Mouse (Mus musculus) kidney, postnatal 36 days (tissue): Measurements from ENCODE around the gene Arhgef10l.
A peak's percentile ranks its signal among the peaks of the same experiment; 100 is the strongest.

ENCODE experiments used
- DNase-seq, 2 experiments: peaks; one replicate each; pipeline ENCODE4 v3.0.0; 2021 to 2022; ENCODE audit warnings: mixed read lengths in 2 of 2

Arhgef10l gene

DNA sequence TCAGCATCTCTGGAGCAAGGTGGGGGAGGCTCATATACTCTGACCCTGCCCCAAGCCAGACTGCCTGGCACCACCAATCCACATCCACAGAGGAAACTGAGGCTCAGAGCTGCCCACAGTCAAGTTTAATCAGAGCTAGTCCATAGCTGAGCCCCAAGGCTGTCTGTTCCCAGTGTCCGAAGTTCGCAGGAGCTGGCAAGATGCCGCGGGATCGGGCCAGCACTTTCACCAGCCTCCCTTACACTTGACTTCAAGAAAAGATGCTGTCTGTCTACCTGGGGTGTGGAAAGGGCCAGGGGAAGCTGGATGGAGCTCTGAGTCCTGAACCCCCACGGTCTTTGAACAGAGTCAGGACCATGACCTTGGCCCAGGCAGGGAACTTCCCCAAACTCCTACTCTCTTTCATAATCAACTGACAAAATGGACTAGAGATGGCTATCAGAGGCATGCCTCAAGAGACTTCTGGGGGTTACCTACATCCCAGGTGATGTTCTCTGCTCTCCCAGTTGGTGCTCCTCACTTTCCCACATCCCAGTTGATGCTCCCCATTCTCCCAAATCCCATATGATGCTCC lies 34.4 kb downstream of the Arhgef10l start:
- DNase-seq, result peak; percentile 72 to 85

DNA sequence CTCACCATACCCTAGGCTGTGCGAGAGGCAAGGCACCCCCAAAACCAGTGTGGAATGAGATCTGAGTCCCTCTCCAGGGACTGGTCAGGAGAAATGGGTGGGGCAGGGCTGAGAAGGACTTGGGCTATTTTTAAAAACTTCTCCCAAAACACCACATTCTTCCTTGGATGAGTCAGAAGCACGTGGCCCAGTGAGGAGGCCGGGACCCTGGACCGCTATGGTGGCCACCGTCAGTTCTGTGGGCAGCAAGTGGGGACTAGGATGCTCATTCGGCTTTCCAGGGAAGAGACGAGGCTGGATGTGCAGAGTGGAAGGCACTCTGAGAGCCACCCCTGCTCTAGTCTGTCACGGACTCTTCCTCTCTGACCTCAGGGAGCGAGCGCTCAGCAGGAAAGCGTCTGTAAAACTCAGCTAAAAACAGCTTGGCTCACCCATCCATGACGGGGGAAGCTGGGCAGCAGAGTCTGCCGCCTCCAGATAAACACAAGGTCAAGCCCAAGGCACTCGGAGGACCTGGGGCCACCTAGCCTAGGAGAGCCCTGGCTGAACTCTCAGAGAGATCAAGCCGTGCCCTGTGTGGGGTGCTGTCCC lies 35.1 kb downstream of the Arhgef10l start:
- DNase-seq, result peak; percentile 83 to 84

DNA sequence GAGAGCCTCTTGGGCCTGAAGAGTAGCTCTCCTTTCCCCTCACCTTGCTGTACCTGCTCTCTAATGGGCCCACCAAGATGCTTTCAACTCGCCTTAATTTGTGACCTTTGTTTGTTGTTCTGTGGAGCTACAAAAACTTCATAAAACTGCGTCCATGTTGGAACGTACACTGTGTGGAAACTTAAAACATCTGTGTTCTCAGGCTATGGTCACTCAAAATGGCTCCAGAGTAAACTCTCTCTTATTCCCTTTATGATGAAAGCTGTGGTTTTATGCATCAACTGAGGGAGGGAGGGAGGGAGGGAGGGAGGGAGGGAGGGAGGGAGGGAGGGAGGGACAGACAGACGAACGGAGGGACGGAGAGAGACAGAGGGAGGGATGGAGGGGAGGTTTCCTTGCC lies 35.7 kb downstream of the Arhgef10l start:
- DNase-seq, result no peak

GRCm38 (mm10) chr4:140628971-140629370 lies 36.8 kb downstream of the Arhgef10l start:
- DNase-seq, result no peak

GRCm38 (mm10) chr4:140628412-140628943 lies 37.3 kb downstream of the Arhgef10l start:
- no peak for DNase-seq

DNA sequence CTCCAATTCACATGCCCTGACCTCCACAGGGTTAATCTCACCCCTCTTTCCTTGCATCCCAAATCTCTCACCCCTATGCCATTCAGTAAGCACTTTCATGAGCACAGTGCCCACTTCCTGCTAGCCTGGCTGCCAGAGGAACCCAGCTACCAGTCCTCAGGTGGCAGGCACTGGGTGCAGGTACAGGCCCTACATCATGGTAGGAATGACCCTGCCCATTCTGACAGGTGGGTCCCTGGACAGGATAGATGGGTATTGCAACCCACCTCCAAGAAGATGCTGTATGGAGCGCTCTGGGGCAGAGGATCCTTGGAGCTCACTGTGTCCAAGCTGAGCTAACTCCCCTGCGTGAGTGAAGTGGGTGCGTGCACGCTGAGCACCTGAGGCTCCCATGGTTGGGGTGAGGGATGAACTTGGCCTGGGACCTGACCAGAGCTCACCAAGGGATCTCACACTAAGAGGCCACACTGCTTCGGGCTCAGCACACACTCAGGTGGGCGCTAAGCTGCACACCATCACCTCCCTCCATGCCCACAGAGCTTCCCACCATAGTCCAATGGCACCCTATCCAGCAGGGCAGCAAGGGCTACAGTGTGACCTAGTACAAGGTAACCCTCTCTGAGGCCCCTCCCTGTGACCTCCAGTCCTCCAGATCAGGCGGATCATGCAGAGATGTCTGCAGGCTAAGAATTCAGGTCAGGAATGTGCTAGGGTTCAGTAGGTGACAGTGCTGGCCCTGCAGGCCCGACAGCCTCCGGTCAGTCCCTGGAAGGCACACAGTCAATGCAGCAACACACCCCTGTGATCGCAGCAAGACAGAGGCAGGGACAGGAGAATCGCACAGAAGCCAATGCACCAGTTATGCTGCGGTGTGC lies 39.9 kb downstream of the Arhgef10l start:
- DNase-seq, result peak; percentile 55 to 63

GRCm38 (mm10) chr4:140624468-140625176 lies 41.2 kb downstream of the Arhgef10l start:
- peak; percentile 67 to 70 for DNase-seq

DNA sequence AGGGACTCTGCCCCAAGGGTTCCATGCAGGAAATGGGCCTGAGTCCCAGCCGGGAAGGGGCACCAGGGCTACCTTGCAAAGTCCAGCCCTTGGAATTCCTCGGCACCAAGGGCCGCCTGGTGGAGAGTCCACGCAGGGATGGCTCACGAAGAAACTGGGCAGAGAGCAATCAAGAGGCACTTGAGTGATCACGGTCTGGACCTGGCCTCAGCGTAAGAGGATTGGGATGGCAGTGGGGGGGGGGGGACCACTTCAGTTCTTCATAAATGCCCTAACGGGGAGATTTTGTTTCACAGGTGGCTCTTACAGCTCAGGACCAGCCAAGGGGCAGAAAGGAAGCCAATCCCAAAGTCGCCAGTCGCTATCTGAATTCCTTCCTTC lies 41.7 kb downstream of the Arhgef10l start:
- peak; percentile 80 to 84 for DNase-seq

DNA sequence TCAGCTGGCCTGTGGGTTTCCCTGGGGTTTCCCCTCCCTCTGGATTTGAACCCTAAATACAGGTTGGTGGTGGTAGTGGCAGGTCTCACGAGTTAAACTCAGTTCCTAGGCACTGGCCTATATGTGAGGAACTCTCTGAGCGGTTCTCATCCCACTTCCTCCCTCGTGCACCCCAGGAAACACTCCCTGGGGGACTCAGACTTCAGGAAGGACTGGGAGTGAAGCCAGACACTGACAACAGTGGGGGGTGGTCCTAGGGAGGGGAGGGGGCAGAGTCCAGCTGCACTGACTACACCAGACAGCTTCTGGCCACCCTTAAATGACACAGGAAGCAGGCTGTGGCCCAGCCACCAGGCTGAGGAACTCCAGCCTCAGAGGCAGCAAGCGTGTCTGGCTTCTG lies 43.0 kb downstream of the Arhgef10l start:
- peak; percentile 51 to 61 for DNase-seq

DNA sequence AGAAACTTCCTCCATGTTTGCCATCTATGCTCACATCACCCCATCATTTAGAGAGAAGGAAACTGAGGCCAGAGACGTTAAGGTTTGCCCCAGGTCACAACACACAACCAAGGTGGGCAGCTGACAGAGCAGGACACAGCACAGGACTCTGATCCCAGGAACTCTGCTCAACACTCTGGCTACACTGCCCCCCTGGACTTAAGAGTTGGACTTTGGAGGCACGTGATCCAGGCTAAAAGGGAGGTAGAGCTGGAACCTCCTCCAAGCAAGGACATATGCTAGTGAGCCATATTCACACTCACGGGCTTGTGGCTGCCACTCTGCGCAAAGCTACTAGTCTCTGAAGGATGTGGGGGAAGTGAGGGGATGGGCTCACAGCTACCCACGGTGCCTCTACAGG lies 45.3 kb downstream of the Arhgef10l start:
- peak; percentile 79 to 84 for DNase-seq

- DNase-seq, result peak; percentile 83 to 85
These were observed 48.1 kb downstream of the Arhgef10l start for GRCm38 (mm10) chr4:140617391-140618385.

DNA sequence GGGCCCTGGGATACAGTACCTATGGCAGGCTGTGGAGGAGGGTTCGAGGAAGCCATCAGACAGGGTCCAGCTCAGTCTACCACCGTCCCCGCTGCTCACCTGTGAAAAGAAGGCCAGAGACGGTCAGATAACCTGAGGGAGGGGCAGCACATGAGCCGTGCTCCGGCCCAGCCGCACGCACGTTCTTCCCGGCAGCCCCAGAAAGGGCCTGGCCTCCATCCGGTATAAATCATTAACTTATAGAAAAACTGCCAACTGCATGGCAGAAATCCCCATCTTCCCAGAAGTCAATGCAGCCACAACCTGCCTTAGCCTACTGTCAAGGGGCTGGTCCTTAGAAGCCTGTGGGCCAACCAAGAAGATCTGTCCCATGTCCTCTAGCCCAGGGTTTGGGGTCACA lies 48.9 kb downstream of the Arhgef10l start:
- DNase-seq, result peak; percentile 63 to 68

DNA sequence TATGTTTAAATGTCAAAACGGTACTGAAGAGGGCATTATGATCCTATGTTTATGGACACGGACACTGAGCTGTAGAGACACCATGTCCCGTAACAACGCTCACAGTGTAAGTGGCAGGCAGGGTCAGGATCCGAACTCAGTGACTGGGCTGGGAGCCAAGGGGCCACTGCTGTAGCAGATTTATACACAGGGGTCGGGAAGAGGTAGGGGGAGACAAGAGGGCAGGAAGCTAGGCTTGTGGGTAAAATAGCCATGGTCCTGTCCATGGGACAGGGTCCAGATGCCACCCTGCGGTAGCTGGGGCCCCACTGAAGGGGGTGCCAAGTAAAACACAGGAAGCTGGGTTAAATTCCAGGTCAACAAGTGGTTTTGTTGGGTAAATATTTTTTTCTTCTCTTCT lies 49.6 kb downstream of the Arhgef10l start:
- peak; percentile 67 to 70 for DNase-seq

- no peak for DNase-seq
These were observed 50.0 kb downstream of the Arhgef10l start for GRCm38 (mm10) chr4:140615771-140616170.

DNA sequence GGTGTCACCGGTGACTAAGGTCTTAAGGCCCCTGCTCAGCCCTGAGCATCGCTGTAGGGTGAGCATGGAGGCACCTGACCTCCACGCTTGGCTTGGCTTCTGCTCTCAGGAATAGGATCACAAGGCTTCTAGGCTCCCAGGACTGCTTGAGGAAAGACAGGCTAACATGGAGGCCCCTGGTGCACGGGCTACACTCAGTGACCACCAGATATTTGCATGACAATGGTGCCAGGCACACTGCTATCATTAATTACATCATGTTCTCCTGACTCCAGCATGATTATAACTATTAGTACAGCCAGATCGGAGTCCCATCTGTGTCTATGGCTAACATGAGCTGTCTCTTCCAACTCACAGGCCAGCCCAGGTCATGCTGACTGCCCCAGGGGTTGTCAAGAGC lies 51.3 kb downstream of the Arhgef10l start:
- no peak for DNase-seq

DNA sequence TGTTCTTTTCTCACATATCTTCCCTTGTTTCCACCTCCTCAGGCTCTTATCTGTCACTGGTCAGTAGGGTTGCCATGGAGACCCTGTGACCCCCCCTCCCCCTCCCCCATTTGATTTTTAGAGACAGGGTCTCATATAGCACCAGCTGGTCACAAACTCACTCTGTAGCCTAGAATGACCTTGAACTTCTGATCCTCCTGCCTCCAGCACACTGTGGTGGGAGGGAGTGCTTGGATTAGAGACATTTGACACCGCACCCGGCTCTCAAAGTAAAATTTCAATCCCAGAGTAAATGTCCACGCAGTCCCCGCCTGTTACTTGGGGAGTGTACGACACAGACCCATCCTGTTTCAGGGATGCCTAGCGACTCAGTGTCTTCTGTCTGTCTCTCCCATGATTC lies 51.7 kb downstream of the Arhgef10l start:
- DNase-seq, result no peak

DNA sequence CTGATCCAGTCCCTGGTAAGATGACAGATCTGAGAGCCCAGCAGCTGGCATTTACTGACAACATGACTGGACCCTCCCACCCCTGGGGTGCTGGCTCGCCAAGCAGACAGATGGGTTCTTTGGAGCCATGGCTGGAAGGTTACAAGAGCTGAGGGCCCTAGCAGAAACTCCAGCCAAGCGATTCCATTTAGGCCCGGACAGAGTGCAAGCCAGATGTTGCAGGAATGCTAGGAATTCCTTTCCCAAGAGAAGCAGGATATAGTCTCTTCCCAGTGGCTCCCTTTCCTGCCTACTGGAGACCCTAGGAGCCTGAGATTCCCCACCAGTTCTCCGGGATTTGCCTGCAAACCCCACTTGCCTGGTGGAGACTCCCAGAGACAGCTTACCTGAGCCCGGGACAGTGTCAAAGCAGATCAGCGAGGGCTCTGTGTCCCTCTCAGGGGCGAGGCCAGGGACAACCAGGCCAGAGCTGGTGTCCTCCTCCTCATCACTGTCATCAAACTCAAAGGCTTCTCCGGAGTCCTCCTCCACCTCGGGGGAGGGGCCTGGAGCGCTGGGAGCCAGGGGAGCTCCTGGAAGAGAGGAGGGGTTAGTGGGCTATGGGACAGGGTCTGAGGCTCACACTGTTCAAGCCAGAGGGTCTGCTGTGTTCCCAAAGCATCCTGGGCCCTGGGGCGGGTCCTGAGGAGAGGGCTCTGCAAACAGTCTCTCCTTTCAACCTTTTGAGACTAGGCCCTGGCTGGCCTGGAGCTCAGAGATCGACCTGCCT lies 54.8 kb downstream of the Arhgef10l start:
- no peak for DNase-seq

- no peak for DNase-seq
These were observed 57.5 kb downstream of the Arhgef10l start for GRCm38 (mm10) chr4:140608228-140608720.

- no peak for DNase-seq
These were observed 59.0 kb downstream of the Arhgef10l start for GRCm38 (mm10) chr4:140606779-140607178.

DNA sequence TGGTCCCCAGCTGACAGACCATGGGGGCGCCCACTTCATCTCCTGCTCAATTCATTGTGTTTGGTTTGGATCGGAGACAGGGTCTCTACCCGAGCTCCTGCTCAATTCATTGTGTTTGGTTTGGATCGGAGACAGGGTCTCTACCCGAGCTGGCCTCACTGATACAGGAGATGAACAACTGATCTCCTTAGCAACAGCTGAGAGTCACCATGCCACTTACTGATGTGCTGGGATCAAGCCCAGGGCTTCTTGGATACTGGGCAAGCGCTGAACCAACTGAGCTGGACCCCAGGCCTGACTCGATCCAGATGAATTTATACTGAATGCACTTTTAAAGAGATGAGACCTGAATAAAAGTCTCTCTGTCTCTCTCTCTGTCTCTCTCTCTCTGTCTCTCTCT lies 59.6 kb downstream of the Arhgef10l start:
- no peak for DNase-seq

DNA sequence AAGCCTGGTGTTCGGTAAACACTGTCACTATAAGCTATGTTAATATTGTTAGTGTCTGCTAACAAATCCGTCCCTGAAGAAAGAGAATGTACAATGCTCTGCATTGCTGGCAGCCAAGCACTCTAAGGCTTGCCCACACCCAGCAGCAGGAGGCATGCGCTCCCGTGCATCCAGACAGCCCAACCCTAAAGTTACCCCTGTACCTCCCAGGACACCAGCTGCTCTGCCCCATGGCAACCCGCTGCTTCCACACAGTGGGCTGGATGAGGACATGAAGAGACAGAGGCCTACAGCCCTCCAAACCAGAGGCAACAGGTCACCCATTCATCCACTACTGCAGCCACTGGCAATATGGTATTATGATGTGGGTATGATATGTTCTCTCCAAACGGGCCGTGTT lies 60.0 kb downstream of the Arhgef10l start:
- DNase-seq, result no peak
